Mouse (Mus musculus) layer of hippocampus, postnatal 36 days (tissue): Measurements from ENCODE around the gene Hras. TPM values are rescaled to one million over a fixed set of nuclear protein-coding genes. Genes with fewer than 3 reads are reported as not detected.

Experiments used
- DNase-seq, 2 experiments: peaks; one replicate each; pipeline ENCODE4 v3.0.0; 2022
- total RNA-seq, 2 experiments: library from RNA; stranded (reverse); gene quantifications; 2 replicates each; pipeline ENCODE4 v1.2.3; 2021

The Hras gene
- total RNA-seq, 2 experiments from 2014 or later = 209 to 213 TPM

DNA sequence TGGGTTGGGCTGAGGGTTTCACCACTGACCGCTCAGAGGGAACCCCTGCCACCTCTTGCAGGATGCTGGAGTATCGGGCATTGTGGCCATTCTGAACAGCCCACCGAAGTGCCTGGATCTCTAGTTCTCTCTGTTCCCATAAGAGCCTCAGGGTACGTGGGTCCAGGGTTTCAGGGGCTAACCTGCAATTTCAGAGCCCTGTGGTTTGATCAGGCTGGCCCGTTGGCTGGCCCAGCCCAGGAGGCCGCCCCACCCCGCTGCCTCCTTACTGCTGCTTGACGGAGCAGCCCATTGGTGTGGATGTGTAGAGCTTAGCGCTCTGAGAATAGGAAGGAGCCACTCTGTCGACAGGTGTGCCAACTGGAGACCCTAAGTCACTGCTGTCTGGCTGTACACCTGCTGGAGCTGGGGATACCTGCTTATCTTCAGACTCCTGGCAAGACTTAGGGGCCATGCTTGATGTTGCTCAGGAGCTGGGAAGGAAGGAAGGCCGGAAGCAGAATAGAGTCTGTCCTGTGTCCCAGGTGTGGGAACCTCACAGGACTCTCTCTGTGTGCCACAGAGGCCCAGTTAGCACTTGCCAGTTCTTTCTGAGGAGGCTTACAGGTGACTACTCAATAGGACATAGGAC, 19.9 kb upstream of the Hras start, which contains the start of gene Lmntd2:
Gene Lmntd2 (minus strand): TSS at position 476 of the 631 bp plus-strand sequence.
- no peak for DNase-seq

DNA sequence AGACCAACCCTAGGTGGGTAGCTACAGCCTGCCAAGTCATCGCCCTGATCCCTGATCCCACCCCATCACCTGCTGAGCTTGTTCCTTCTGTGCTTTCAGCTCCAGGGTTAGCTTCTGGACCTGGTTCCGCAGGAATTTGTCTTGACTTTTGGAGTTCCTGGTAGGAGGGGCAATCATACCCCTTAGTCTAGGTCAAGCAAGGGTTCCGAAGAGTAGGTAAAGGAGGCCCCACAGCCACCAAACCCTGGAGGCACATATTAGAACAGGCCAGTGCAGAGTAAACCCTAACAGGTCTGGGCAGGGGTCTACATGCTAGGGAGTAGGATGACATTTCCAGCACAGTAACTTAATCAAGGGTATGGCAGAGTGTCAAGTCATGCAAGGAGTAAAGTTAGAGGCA, 19.3 kb upstream of the Hras start:
- DNase-seq = no peak

DNA sequence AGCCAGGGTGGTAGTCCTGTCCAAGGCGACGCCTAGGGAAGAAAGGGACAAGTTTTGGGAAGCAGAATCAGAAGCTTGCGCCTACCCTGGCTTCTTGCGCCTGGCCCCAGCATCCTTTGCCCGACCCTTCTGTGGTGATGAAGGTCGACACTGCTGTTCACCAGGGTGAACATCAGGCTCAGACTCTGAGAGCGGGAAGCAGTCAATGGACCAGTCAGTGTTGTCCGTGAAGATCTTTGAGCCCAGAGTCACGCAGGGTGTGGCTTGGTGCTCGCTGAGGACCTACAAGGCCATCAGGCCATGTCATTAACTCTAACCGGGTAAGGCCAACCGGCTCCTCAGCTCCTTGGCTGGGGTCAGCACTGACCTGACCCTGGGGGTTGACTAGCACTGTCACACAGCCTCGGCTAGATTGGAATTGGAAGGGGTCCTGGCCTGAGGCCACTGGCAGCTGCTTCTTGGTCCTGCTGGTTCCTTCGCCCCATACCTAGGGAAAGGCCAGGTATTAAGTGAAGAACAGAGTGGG, 16.9 kb upstream of the Hras start:
- DNase-seq = no peak

DNA sequence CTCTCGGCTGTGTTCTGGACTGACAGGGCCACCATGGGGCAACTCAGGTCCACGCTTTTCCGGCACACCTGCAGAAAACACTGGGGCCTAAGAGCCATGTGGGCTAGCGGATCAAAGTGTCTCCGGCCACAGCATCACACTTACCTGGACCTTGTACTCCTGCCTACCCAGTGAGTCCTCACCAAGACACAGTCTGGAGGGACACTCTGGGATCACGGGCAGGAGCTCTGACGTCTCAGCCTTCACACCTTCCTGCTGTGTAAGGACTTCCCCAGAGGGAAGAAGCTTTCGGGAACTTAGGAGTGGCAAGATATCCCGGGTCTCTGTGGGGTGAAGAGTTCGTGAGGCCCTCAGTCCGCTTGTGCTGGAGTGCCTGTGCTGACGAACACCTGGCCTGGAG, 16.3 kb upstream of the Hras start:
- DNase-seq = no peak

DNA sequence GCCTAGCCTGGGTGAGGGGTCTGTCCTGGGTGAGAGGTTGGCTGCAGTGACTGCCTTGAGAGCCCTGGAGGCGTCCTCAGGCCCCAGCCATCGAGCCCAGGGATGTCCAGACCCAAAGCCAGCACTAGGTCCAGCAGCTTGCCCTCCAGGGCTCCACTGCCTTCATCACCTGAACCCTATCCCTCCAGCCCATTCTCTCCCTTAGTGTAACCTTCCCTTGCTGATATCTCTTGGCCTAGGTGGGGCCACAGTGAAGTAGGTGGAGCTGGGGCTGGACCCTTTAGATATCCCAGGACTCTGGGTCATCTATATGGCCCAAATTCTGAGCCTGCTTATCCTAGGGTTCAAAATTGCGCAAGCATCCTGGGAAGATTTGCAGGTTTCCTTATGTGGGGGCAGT, 15.7 kb upstream of the Hras start:
- no peak for DNase-seq

DNA sequence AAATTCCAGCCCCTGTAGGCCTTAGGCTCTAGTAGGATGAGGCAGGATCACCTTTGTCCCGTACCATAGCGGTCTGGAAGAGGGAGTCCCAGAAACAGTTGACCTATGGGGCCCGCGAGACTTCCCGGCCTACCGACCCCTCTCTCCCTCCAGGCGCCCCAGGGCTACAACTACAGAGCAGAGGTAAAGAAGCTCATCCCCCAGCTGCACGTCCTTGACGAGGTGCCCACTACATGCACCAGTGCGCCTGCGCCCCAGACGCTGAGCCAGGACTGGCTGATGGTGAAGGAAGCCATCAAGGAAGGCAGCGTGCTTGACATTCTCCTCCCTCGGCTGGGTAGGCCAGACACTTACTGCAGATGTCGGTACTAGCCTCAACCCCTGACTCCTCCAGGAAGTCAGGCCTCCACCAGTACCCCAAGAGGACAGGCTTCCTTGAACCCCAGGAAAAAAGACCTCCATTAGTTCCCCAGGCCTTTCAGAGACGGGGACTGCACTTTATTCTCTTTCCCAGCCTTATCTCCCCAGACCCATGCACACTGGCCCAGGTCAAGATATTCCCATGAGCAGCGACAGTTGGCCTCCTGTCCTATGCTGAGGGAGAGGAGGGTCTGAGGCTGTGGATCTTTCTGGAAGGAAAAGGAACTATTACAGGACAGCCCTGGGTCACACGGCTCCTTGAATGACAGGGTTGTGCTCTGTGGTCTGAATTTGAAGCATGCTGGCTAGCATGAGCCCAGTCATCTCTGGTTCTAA, 12.6 kb upstream of the Hras start:
- DNase-seq = no peak

DNA sequence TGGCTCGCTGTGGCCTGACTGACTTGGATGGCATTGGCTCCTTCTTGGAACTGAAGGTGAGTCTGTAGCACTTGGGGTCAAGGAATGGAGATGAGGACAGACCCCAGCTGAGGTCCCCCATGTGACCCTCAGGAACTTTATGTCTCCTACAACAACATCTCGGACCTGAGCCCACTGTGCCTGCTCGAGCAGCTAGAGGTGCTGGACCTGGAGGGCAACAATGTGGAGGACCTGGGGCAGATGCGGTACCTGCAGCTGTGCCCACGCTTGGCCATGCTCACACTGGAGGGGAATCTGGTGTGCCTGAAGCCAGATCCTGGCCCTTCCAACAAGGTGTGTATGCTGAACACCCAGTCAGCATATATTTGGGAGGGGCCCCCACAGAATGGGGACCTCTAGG, 11.7 kb upstream of the Hras start:
- no peak for DNase-seq

DNA sequence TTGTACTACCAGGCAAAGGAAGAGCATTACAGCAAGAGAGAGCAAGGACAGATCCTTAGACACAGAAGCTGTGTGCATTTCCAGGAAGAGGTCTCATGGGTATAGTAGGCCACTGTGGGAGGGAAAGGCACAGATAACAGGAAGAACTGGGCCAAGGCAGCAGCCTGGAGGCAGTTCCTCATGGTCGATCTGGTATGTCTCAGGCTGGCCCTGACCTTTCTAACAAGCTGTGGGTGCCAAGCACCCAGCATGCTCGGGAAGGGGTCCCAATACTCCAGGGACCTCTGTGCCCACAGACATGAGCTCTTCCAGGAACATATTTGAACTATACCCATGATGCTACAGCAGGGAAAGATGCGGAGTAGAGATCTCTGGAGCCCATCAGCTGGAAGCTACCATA, 10.7 kb upstream of the Hras start:
- DNase-seq = no peak

DNA sequence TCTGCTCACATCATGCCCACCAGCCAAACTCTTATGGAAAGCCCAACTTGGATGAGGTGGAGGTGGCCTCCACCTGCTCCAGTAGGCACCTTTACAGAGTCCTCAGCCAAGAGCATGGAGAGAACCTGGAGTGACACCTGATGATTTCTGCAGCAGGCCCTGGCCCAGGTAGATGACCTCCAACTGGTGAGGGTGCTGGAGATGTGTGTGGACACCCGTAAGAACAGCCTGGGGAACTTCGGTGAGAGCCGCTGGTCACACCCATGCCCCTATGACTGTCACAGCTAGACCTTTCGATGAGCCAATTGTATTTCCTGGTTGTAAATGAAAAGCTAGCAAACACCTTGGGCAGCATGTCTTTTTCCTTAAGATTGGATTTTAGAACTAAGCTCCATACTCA, 4.3 kb upstream of the Hras start:
- DNase-seq = no peak

DNA sequence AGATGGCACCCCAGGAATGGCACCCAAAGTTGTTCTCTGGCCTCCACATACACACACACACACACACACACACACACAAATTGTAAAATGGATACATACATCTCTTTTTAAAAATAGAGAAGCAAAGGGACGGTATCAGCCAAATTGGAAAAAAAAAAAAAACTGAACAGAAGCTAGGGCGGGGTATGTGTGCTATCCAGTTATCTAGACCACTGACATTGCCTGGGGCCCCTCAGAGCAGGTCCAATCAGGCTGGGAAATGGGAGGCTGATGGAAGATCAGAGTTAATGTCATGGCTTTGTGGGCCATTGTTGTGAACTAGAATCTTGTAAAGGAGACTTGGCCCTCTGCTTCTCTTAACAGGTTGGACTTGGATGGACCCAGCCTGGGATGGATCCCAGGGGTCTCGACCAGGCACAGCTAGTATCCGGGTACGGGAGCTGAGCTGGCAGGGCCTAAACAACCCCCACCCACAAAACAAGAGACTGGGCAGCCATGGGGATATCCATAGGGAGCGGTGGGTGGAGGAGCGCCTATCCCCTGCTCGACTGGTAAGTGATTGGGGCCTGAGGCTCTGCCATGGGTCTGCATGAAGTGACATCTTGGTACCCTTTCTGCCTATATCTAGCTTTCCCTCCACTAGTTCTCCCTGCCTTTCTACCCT, 2.9 kb upstream of the Hras start:
- DNase-seq = no peak

DNA sequence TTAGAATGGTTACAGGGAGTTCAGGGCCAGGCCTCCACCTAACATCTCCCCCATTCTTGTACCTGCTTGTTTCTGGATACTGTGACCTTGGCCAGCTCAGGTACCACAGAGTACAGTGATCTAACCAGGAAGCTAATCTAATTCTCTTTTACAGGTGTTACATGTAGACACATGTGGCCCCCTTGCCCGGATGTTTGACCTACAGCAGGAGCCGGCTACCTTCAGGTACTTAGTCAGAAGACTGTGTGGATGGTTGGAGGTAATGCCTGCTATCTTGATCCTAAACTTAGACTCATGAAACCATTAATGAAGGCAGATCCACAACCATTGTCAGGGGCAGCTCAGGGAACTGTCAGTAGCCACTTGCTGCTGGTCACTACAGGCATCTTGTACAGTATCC, 1.9 kb upstream of the Hras start:
- no peak for DNase-seq

DNA sequence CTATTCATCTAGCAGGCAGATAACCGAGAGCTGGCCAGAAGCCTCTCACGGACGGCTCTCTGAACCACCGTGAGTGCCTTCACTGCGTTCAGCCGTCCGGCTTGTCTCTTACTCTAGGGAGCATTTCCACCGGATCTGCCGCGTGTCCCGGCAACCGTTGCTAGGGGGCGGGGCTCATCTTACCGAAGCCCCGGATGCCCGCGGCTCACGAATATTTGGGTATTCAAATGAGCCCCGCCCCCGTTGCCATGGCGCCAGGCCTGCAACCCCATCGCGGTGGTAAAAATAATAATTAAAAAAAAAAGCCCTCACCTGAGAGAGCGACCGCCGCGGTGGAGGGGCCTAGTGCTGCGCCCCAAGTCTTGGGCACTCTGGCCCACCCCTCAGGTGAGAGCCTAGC, 1.0 kb upstream of the Hras start:
- peak; percentile 80 to 86 for DNase-seq

DNA sequence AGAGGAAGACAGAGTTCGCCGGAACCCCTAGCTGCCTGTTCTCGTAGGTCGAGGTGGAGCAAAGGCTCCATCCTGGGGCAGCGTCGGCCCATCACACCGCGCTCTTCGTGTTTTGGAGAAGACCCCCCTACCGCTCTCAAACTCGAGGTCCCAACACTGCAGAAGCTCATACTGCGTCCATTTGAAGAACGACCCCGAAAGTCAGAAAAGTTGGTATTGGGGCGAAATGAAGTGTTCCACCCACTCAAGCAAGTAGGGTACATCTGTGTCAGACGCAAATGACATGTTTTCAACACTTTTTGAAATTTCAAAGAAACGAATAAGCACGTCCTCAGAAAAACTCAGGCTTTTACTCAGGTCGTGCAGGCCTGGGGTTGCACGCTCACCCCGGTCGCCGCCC, 604 bp upstream of the Hras start:
- DNase-seq = no peak

DNA sequence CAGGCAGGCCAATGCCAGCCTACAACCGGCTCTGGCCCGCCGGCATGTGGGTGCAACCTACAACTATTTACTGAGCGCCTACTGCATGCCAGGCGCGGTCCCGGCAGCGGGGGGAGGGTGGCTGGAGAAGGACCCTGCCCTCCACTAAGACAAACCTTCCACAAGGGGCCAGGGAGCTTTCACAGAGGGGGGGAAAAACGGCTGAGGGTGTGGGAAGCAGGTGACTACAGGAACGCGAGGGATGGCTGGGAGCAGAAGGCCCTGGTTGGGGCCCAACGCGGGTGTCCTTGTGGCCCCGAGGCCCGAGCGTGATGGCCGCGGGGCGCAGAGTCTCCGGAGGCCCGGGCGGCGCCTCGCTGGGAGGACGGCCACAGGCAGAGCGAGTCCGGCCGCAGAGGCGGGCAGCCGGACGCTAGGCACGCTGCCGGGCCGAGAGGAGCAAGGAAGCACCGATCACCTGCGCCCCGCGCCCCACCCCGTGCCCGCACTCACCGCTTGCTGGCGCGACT, 403 bp downstream of the Hras start:
- DNase-seq = peak; percentile 35 to 39

DNA sequence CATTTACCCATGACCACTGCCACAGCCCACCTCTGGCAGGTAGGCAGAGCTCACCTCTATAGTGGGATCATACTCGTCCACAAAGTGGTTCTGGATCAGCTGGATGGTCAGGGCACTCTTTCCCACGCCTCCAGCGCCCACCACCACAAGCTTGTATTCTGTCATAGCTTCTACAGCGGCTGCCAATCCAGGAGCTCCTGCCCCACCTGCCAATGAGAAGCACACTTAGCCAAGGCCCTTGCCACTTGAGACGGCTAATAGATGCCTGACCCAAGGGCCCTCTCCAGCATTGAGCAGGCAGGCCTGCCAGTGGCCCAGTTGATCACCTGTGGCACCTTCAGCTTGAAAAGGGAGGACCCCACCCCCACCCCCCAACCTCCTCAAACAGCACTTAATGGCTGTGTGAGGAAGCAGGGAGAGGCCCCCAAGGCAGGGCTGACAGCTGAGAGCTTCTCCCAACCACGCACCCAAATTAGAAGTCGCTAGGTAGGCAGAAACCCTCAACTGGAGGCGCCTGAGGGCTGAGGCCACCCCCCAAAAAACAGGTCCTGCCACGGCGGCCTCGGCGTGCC, 943 bp downstream of the Hras start:
- no peak for DNase-seq

DNA sequence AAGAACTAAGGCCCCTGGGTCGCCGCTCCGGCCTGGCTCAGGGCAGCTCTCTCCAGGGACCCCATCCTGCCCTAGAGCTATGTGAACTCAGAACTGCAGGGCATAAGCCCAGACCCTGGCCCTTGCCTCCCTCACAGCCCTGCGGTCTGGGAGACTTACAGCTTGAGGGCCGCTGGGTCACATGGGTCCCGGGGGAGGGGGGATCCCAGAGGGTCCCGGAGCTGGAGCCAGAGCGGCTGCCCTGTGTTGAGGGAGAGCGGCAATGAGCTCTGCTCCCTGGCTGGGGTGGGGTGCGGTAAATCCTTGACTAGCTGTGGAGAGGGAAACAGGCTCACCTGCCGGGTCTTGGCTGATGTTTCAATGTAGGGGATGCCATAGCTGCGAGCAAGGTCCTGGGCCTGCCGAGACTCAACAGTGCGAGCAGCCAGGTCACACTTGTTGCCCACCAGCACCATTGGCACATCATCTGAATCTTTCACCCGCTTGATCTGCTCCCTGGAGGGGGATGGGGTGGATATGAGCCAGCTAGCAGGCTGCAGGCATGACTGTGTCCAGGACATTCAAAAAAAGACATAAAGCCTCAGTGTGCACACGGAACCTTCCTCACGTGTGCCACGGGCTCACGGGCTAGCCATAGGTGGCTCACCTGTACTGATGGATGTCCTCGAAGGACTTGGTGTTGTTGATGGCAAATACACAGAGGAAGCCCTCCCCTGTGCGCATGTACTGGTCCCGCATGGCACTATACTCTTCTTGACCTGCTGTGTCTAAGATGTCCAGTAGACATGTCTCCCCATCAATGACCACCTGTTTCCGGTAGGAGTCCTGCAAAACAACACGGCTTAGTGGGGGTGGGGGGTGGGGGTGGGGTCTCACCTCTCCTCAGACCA, 1.8 kb downstream of the Hras start:
- DNase-seq = no peak

DNA sequence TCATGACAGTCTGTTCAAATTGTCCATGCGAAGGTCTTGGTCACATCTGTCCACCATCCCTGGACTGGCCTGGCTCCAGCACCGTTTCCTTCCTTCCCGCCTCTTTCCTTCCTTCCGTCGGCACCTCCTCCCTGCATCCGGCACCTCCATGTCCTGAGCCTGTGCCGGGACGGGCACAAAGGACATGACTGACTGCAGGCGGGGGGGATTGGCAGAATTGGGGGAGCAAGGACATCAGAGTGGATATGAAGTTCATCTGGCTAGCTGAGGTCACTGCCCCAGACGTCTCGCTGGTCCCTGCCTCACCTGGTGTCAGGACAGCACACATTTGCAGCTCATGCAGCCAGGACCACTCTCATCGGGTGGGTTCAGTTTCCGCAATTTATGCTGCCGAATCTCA, 2.8 kb downstream of the Hras start:
- no peak for DNase-seq

DNA sequence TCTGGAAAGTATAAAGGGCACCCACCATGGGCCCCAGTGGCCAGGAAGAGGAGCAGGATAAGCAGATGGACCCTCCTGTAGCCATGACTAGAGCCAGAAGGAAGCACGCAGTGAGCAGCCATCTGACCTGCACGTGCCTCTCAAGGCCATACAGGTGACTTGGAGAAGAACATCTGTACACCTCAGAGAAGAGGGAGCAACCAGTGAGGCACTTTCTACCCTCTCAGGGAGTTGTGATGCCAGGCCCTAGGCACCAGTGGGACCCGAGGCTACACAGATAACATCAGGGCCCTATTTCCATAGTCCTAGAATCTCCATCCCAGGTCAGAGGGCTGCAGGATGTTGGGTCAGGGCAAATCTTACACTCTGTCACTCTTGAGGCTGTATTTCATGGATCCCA, 3.6 kb downstream of the Hras start:
- DNase-seq = no peak

DNA sequence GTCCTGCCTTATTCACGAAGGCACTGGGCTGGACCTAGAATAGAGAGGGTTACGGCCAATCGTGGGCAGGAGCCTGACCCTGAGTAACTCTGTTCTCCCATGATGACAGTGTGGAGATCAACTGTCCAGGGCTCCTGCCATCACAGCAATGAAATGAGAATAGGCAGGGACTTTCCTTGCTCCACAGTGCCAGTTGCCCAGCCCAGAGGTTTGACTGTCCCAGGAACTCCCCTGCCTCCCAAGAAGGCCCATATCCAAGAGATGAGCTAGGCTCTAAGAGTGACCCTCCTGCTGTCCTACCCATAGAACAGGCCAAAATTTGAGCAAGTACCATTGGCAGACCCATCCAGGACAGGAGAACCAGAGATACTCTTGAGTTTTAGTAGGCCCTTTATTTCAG, 5.1 kb downstream of the Hras start:
- no peak for DNase-seq

DNA sequence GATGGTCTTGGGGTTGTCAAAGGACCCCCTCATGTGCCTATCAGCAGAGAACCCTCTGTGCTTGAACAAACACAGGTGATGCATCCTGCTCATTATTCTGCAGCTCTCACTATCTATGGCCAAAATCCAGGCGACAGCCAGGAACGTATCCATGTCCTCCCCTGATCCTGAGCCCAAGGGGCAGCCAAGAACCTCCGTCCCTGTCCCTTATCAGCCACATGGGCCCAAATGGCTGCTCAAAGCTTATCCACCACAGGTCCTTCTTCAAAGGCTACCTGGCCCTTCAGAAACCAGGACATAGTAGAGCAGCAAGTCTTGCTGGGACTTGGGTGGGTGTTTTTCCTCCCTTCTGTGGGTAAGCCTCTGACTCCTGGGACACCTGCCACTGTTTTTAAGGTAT, 5.6 kb downstream of the Hras start:
- no peak for DNase-seq

DNA sequence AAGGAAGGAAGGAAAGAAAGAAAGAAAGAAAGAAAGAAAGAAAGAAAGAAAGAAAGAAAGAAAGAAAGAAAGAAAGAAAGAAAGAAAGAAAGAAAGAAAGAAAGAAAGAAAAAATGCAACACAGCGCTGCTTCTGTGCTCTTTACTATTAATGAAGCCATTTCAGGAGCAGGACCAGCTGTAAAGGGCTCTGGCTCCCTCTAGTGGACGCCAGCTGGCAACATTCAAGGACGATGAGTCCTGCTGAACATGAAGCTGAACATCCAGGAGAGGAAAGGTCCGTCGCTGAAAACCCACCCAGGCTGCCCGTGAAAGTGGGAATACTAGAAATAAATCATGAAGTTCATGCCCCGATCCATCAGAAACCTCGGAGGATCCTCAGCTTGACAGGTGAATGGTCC, 17.6 kb downstream of the Hras start:
- peak; percentile 83 for DNase-seq

DNA sequence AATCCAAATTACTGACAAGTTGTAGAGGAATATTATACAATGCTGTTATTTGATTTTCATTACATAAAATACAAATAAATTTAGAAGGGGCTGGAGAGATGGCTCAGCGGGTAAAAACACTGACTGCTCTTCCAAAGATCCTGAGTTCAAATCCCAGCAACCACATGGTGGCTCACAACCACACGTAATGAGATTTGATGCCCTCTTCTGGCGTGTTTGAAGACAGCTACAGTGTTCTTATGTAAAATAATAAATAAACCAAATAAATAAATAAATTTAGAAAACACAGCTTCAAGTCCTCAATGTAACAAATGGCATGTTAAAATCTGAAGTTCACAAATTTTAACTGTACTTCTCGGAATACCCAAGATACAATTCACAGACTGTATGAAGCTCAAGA, 18.7 kb downstream of the Hras start:
- DNase-seq = no peak
